In genomic region chr14:19584804-19585667, GRCm38 (mm10) we compare ENCODE assay signal across 8 mouse cellular contexts. TPM values are rescaled to one million over a fixed set of nuclear protein-coding genes. Genes with fewer than 3 reads are reported as not detected.
DNase-seq lines count a peak whose midpoint lies in the region; ATAC-seq and TF ChIP-seq lines count a peak whose summit lies in the region.
"Not testable (repeated sequence)": the region's sequence is repeated elsewhere in the genome, so short reads cannot be mapped to it uniquely, and the experiment has no call there.

Gm2237 (minus strand) TSS chr14:19585135.

- not testable (repeated sequence) for ATAC-seq in hindbrain, embryonic 14.5 days (ENCODE audit: low FRiP score); lung, embryonic 14.5 days (ENCODE audit: insufficient read depth); neural tube, embryonic 15.5 days (ENCODE audit: low FRiP score)

- TF ChIP-seq CTCF in lung, embryonic 14.5 days (IDR thresholded peaks at IDR 0.05; ENCODE audit: low read depth) = peak; percentile 6; the same call in 1 of the 2 replicates

- peak within 1 kb of the TSS; percentile 43 for H3K4me3 ChIP-seq in hindbrain, embryonic 14.5 days (replicated peaks; ENCODE audit: low read length)
- peak within 1 kb of the TSS; percentile 40 for H3K4me3 ChIP-seq in lung, embryonic 14.5 days (ENCODE audit: low read depth, low read length)
- H3K4me3 ChIP-seq in neural tube, embryonic 15.5 days (replicated peaks) = peak within 1 kb of the TSS; percentile 46

- not testable (repeated sequence) for H3K36me3 ChIP-seq in hindbrain, embryonic 14.5 days (replicated peaks; ENCODE audit: control insufficient read depth, insufficient read depth); lung, embryonic 14.5 days (ENCODE audit: insufficient read depth); neural tube, embryonic 15.5 days

- H3K9me3 ChIP-seq in hindbrain, embryonic 14.5 days (ENCODE audit: control insufficient read depth, low read length); lung, embryonic 14.5 days (ENCODE audit: low read depth, low read length); neural tube, embryonic 15.5 days (replicated peaks): not testable (repeated sequence)

- not testable (repeated sequence) for H3K27me3 ChIP-seq in hindbrain, embryonic 14.5 days (ENCODE audit: control insufficient read depth, insufficient read depth, low read length); lung, embryonic 14.5 days (ENCODE audit: insufficient read depth, low read length); neural tube, embryonic 15.5 days (replicated peaks)

- peak; percentile 8 for DNase-seq in MN1 (ENCODE audit: low spot score)
- DNase-seq in embryo, embryonic 10.5 days (ENCODE audit: low spot score) = peak; percentile 5
- peak; percentile 39 for DNase-seq in gastrocnemius, postnatal 25 days
- DNase-seq in hindbrain, embryonic 14.5 days (ENCODE audit: low spot score) = peak; percentile 20
- DNase-seq in layer of hippocampus, adult 9-11 months = peak; percentile 18
- peak; percentile 19 for DNase-seq in lung, embryonic 14.5 days
- DNase-seq in thymus, postnatal 36 days = peak; percentile 16 to 41

- H3K27ac ChIP-seq in hindbrain, embryonic 14.5 days = peak within 1 kb of the TSS; percentile 66; the same call in 1 of the 2 replicates
- not testable (repeated sequence) for H3K27ac ChIP-seq in lung, embryonic 14.5 days (ENCODE audit: low read depth)
- 0 out of 2 replicates have a peak within 1 kb of the TSS, but pooled peaks have one; percentile 65 for H3K27ac ChIP-seq in neural tube, embryonic 15.5 days (replicated peaks)

- H3K4me2 ChIP-seq in hindbrain, embryonic 14.5 days (replicated peaks) = peak within 1 kb of the TSS; percentile 50
- peak within 1 kb of the TSS; percentile 44; the same call in 1 of the 2 replicates for H3K4me2 ChIP-seq in lung, embryonic 14.5 days
- peak within 1 kb of the TSS; percentile 53 for H3K4me2 ChIP-seq in neural tube, embryonic 15.5 days

- H3K9ac ChIP-seq in hindbrain, embryonic 14.5 days = peak within 1 kb of the TSS; percentile 60
- peak within 1 kb of the TSS; percentile 48 for H3K9ac ChIP-seq in lung, embryonic 14.5 days
- peak within 1 kb of the TSS; percentile 45 for H3K9ac ChIP-seq in neural tube, embryonic 15.5 days (replicated peaks)

- 0% methylated on average over 5 of the region's 62 CpGs for WGBS in hindbrain, embryonic 14.5 days
- WGBS in lung, embryonic 14.5 days = 0% methylated on average over 26 of the region's 62 CpGs
- 0% methylated on average over 17 of the region's 62 CpGs for WGBS in neural tube, embryonic 15.5 days

- H3K4me1 ChIP-seq in hindbrain, embryonic 14.5 days (replicated peaks; ENCODE audit: control insufficient read depth, insufficient read depth, low read length); lung, embryonic 14.5 days (ENCODE audit: insufficient read depth); neural tube, embryonic 15.5 days: not testable (repeated sequence)

RNA-seq across cellular contexts. Expression of gene Gm2237, which starts in this region (rescaled TPM):
- under 1 TPM; 0.23 to 0.24 TPM for total RNA-seq in gastrocnemius, postnatal 25 days (2021)
- polyA plus RNA-seq in hindbrain, embryonic 14.5 days (2014; fragmentation: Nextera tagmentation; extraction: Ambion mirVana) = 6.5 and 7.1 TPM in 2 replicates
- polyA plus RNA-seq in lung, embryonic 14.5 days (2014; fragmentation: Nextera tagmentation; extraction: Ambion mirVana) = 3.0 and 3.2 TPM in 2 replicates
- polyA plus RNA-seq in neural tube, embryonic 15.5 days (2015; fragmentation: Nextera tagmentation; extraction: Ambion mirVana) = 4.3 and 6.1 TPM in 2 replicates

Comparison
In these comparisons a context has a peak if more than half of its experiments do, and no peak if none do; other contexts are left out.
1. Peak in DNase-seq in gastrocnemius, postnatal 25 days; RNA of the gene not detected or under 1 TPM.